Mouse (Mus musculus) left cerebral cortex, postnatal 14 days (tissue): ENCODE results near the gene Prss36. TPM values are rescaled to one million over a fixed set of nuclear protein-coding genes. Genes with fewer than 3 reads are reported as not detected.
"Not testable (repeated sequence)": the region's sequence is repeated elsewhere in the genome, so short reads cannot be mapped to it uniquely, and the experiment has no call there.

ENCODE experiments used
- DNase-seq, 2 experiments: peaks; one replicate each; pipeline ENCODE4 v3.0.0; 2021 to 2022; ENCODE audit warnings: low spot score in 2 of 2, mixed read lengths in 1 of 2
- intact Hi-C: fragments of 180-260 bp; cut with DNase I; formaldehyde crosslinking; loops from one replicate; pipeline ENCODE4 v1.15.1; 2025
- long read RNA-seq, 2 experiments: library from polyadenylated mRNA; stranded (forward); transcript quantifications; one replicate each; pipeline ENCODE4 v2.0.0; 2021
- total RNA-seq, 2 experiments: library from RNA; stranded (reverse); gene quantifications; 2 replicates each; pipeline ENCODE4 v1.2.3; 2021

The Prss36 gene
- total RNA-seq = 10 to 100 TPM in 1 of 2 experiments, 1 to 10 TPM in 1; 9.8 to 10.3 TPM
- long read RNA-seq, experiment 1, partial matches to known transcripts = 0 of 9 reads
- long read RNA-seq, experiment 1, other reads (novel, unspliced or antisense) = 9 of 9 reads
- long read RNA-seq, experiment 2, partial matches to known transcripts = 7 of 19 reads
- long read RNA-seq, experiment 2, other reads (novel, unspliced or antisense) = 11 of 19 reads

- intact Hi-C loops = no loop called here
- DNase-seq = no peak
Measured at GRCm38 (mm10) chr7:127946470-127947023, at the start of gene Prss36. Gene Prss36 (minus strand): TSS chr7:127946725.

GRCm38 (mm10) chr7:127993341-127993977 lies 46.9 kb upstream of the Prss36 start, which contains the start of gene Pycard:
Gene Pycard (minus strand): TSS chr7:127993867.
- intact Hi-C loops = no loop called here
- peak in 1 of 2 experiments; percentile 22 for DNase-seq

- intact Hi-C loops = no loop called here
- no peak for DNase-seq
Measured at GRCm38 (mm10) chr7:127992488-127993340, 46.2 kb upstream of the Prss36 start.

GRCm38 (mm10) chr7:127991643-127992487 lies 45.3 kb upstream of the Prss36 start:
- intact Hi-C loops = no loop called here
- DNase-seq = peak; percentile 78 to 86

GRCm38 (mm10) chr7:127988904-127989303 lies 42.4 kb upstream of the Prss36 start:
- DNase-seq = no peak
- intact Hi-C loops = no loop called here

GRCm38 (mm10) chr7:127980606-127981005 lies 34.1 kb upstream of the Prss36 start:
- DNase-seq = no peak
- intact Hi-C loops = no loop called here

- DNase-seq = no peak
Measured at GRCm38 (mm10) chr7:127978856-127979255, 32.3 kb upstream of the Prss36 start.

GRCm38 (mm10) chr7:127974413-127974930 lies 27.9 kb upstream of the Prss36 start:
- intact Hi-C loops = no loop called here

More at GRCm38 (mm10) chr7:127978856-127979255, 32.3 kb upstream of the Prss36 start:
- intact Hi-C loops = no loop called here

GRCm38 (mm10) chr7:127967922-127968828 lies 21.6 kb upstream of the Prss36 start:
- DNase-seq = peak; percentile 64 to 76
- intact Hi-C loops = no loop called here

More at GRCm38 (mm10) chr7:127974413-127974930, 27.9 kb upstream of the Prss36 start:
- no peak for DNase-seq

- peak; percentile 93 to 95 for DNase-seq
- intact Hi-C loops = no loop called here
Measured at GRCm38 (mm10) chr7:127967004-127967921, 20.7 kb upstream of the Prss36 start, which contains the start of gene Fus. Gene Fus (plus strand): TSS chr7:127967457.

- DNase-seq = no peak
- intact Hi-C loops = no loop called here
Measured at GRCm38 (mm10) chr7:127966371-127966918, 19.9 kb upstream of the Prss36 start.

GRCm38 (mm10) chr7:127959364-127959763 lies 12.8 kb upstream of the Prss36 start:
- DNase-seq = no peak
- intact Hi-C loops = no loop called here

- no peak for DNase-seq
Measured at GRCm38 (mm10) chr7:127952864-127953581, 6.5 kb upstream of the Prss36 start.

GRCm38 (mm10) chr7:127944614-127945013 lies 1.9 kb downstream of the Prss36 start:
- DNase-seq = no peak
- intact Hi-C loops = no loop called here

More at GRCm38 (mm10) chr7:127952864-127953581, 6.5 kb upstream of the Prss36 start:
- intact Hi-C loops = no loop called here

GRCm38 (mm10) chr7:127942097-127942496 lies 4.4 kb downstream of the Prss36 start:
- intact Hi-C loops, DNase-seq: not testable (repeated sequence)
